In the genomic region with DNA sequence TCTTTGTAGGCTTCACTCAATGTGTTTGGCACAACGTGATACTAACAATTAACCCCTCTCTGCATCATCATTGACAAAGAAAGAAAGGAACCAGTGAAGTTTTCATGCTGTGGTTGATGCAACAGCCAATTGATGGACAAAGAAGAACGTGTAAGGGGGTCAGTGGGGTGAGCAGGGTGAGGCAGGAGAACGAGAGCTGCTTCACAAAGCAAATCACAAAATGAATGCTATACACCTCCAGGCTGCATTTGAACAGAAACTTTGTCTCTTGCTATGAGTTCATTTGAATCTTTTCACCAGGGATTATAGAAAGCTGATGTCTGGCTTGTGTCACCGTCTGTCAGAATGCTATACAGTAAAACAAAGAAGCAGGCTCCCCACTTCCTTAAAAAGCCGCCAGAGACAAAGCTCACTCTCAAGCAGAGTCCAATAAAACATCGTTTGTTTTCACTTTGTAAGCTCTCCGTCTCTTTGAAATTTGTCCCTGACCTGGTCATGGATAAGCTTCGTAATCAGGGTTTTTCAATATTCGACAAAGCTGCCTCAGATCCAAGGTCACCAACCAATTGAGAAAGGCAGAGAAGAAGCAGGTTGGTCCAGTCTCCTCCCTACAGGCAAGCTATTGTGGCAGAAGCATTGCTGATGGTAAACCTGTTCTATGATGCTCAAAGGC, we compare ENCODE assay signal across 14 mouse cellular contexts.
A peak's percentile ranks its signal among the peaks of the same experiment; 100 is the strongest.
DNase-seq lines count a peak whose midpoint lies in the region; ATAC-seq lines count a peak whose summit lies in the region.
"Had no signal": no experiment of that assay in that cellular context is flagged by ENCODE, and none has a peak within 500 bp of the region (broad histone marks: within the 10 kb centered on the region; RNA-seq: fewer than 3 reads in every experiment).

No protein-coding gene starts in this region.

- no peak overlapping the region for H3K9ac ChIP-seq in heart, embryonic 13.5 days
- H3K9ac ChIP-seq in intestine, embryonic 15.5 days = no peak overlapping the region
- H3K9ac ChIP-seq: limb, embryonic 12.5 days; lung, embryonic 15.5 days; midbrain, embryonic 15.5 days; neural tube, embryonic 13.5 days had no signal

- no peaks in the 10 kb centered on the region for H3K36me3 ChIP-seq in heart, embryonic 13.5 days
- no peaks in the 10 kb centered on the region for H3K36me3 ChIP-seq in heart, embryonic 10.5 days
- H3K36me3 ChIP-seq in intestine, embryonic 15.5 days = no peaks in the 10 kb centered on the region
- H3K36me3 ChIP-seq: limb, embryonic 12.5 days; lung, embryonic 15.5 days; midbrain, embryonic 15.5 days; neural tube, embryonic 13.5 days had no signal

- no peak for ATAC-seq in heart, embryonic 13.5 days (ENCODE audit: extremely low read depth, insufficient number of reproducible peaks, low FRiP score, low TSS enrichment)
- ATAC-seq in intestine, embryonic 15.5 days = peak; percentile 87

- 35% methylated on average over 9 of the region's 9 CpGs for WGBS in heart, embryonic 13.5 days
- 49% methylated on average over 9 of the region's 9 CpGs for WGBS in heart, embryonic 10.5 days
- 7% methylated on average over 9 of the region's 9 CpGs for WGBS in intestine, embryonic 15.5 days

- DNase-seq in heart, embryonic 10.5 days (ENCODE audit: low spot score) = no peak
- DNase-seq in ovary, adult 18-20 months (ENCODE audit: low spot score) = peak; percentile 37
- DNase-seq in ovary, postnatal 36 days (ENCODE audit: low spot score) = no peak
- DNase-seq in right cerebral cortex, postnatal 36 days (ENCODE audit: low spot score in 2 of 2) = no peak
- DNase-seq in thymus, postnatal 25 days = no peak
- DNase-seq: cerebellum, postnatal 14 days; gastrocnemius, postnatal 10 days; right cerebral cortex, postnatal 14 days had no signal

- H3K27me3 ChIP-seq in heart, embryonic 13.5 days (replicated peaks) = no peaks in the 10 kb centered on the region
- no peaks in the 10 kb centered on the region for H3K27me3 ChIP-seq in heart, embryonic 10.5 days (ENCODE audit: insufficient read depth, poor library complexity, severe bottlenecking)
- no peaks in the 10 kb centered on the region for H3K27me3 ChIP-seq in intestine, embryonic 15.5 days (replicated peaks)
- H3K27me3 ChIP-seq: limb, embryonic 12.5 days; lung, embryonic 15.5 days; midbrain, embryonic 15.5 days; neural tube, embryonic 13.5 days had no signal

- H3K4me2 ChIP-seq in heart, embryonic 13.5 days = peak overlapping the region; percentile 41
- peak overlapping the region; percentile 35; the same call in 1 of the 2 replicates for H3K4me2 ChIP-seq in intestine, embryonic 15.5 days (replicated peaks)
- H3K4me2 ChIP-seq: limb, embryonic 12.5 days; lung, embryonic 15.5 days; midbrain, embryonic 15.5 days; neural tube, embryonic 13.5 days had no signal

- H3K9me3 ChIP-seq in heart, embryonic 13.5 days = no peaks in the 10 kb centered on the region
- no peaks in the 10 kb centered on the region for H3K9me3 ChIP-seq in heart, embryonic 10.5 days
- H3K9me3 ChIP-seq in intestine, embryonic 15.5 days = no peaks in the 10 kb centered on the region
- H3K9me3 ChIP-seq: limb, embryonic 12.5 days; lung, embryonic 15.5 days; midbrain, embryonic 15.5 days; neural tube, embryonic 13.5 days had no signal

- H3K4me1 ChIP-seq in heart, embryonic 13.5 days = peaks cover 7% of the 10 kb centered on the region; the same call in 1 of the 2 replicates
- H3K4me1 ChIP-seq in heart, embryonic 10.5 days = no peaks in the 10 kb centered on the region
- H3K4me1 ChIP-seq in intestine, embryonic 15.5 days (replicated peaks) = peaks cover 7% of the 10 kb centered on the region; the same call in 1 of the 2 replicates
- H3K4me1 ChIP-seq: limb, embryonic 12.5 days; lung, embryonic 15.5 days had no signal

- H3K4me3 ChIP-seq in heart, embryonic 13.5 days = 0 out of 2 replicates have a peak overlapping the region, but pooled peaks have one; percentile 19
- H3K4me3 ChIP-seq in heart, embryonic 10.5 days = no peak overlapping the region
- no peak overlapping the region for H3K4me3 ChIP-seq in intestine, embryonic 15.5 days (replicated peaks)
- H3K4me3 ChIP-seq: limb, embryonic 12.5 days; lung, embryonic 15.5 days; midbrain, embryonic 15.5 days; neural tube, embryonic 13.5 days had no signal

- H3K27ac ChIP-seq in heart, embryonic 13.5 days (replicated peaks) = no peak overlapping the region
- no peak overlapping the region for H3K27ac ChIP-seq in heart, embryonic 10.5 days
- H3K27ac ChIP-seq in intestine, embryonic 15.5 days = 0 out of 2 replicates have a peak overlapping the region, but pooled peaks have one; percentile 4
- H3K27ac ChIP-seq: limb, embryonic 12.5 days; lung, embryonic 15.5 days; midbrain, embryonic 15.5 days; neural tube, embryonic 13.5 days had no signal
